Mouse (Mus musculus) frontal cortex, adult 2 months (tissue): Measurements from ENCODE around the gene Tmco3. TPM values are rescaled to one million over a fixed set of nuclear protein-coding genes. Genes with fewer than 3 reads are reported as not detected.
"Not testable (repeated sequence)": the region's sequence is repeated elsewhere in the genome, so short reads cannot be mapped to it uniquely, and the experiment has no call there.

Source experiments
- DNase-seq, 2 experiments: peaks; one replicate each; pipeline ENCODE4 v3.0.0; 2022; ENCODE audit warnings: low spot score in 1 of 2; ENCODE audit errors: extremely low spot score in 1 of 2
- polyA plus RNA-seq: library from polyadenylated mRNA; depleted of rRNA; stranded (reverse); fragments of >200 nt; gene quantifications from 2 replicates; pipeline ENCODE4 v1.2.3, GENCODE M21; 2012

Tmco3 gene
- polyA plus RNA-seq, 1 experiment: 47.6 TPM

GRCm38 (mm10) chr8:13305884-13306283 is 17.9 kb downstream of the Tmco3 start:
- no peak for DNase-seq

DNA sequence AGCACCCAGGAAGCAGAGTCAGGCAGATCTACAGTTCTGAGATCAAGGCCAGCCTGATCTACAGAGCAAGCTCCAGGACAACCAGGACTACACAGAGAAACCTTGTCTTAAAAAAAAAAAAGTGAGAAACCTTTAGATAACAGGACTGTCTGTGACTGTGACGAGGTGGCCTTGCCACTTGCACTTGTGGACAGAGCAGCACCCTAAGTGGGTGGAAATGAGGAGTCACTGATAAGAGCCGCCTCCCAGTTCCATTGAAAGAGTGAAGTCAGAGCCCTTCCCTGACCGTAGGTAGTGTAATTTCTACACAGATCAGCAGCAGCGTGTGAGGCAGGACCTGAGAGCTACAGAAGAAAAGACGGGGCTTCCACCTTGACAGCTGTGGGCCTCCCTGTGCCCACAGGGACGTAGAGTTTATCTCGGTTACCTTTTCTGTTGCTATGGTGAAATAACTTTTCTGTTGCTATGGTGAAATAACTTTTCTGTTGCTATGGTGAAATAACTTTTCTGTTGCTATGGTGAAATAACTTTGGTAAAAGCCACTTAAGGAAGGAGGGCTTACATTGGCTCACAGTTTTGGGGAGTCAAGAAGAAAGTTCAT is 18.4 kb downstream of the Tmco3 start:
- no peak for DNase-seq

- no peak for DNase-seq
These were observed 18.9 kb downstream of the Tmco3 start for GRCm38 (mm10) chr8:13306916-13307315.

DNA sequence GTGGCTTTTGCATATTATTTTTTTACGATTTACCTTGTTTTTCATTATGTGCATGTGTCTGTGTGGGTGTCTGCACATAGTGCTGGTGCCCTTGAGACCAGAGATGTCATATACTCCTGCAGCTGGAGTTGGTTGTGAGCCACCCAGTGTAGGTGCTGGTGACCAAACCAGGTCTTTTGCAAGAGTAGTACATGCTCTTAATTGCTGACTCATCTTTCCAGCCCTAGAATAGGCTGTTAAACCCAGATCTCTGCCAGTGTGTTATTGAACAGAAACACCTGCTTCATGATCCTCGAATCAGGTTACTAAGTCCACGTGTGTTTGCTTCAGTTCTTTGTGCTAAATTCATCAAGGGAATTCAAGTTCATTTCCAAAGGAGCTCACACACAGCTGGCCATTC is 26.9 kb downstream of the Tmco3 start:
- DNase-seq: no peak

- DNase-seq: no peak
These were observed 28.7 kb downstream of the Tmco3 start for GRCm38 (mm10) chr8:13316671-13317070.

DNA sequence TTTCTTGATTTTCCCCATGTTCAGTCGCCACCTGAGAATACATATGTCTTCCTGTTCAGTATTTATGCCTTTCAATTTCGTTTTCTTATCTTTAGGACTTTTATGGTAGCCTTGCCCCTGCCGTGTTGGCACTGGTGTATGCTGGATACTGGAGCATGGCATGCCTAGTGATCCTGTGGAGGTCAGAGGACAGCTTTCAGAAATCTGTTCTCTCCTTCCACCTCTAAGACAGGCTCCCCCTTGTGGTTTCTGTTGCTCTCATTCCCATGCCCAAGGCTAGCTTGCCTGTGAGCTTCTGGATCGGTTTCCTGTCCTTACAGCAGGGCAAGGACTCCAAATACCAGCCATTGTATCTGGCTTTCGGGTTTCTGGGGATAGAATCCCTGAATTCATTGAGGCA is 38.6 kb downstream of the Tmco3 start:
- DNase-seq: peak in 1 of 2 experiments; percentile 19

- DNase-seq: no peak
These were observed 46.7 kb downstream of the Tmco3 start for GRCm38 (mm10) chr8:13334671-13335070.

DNA sequence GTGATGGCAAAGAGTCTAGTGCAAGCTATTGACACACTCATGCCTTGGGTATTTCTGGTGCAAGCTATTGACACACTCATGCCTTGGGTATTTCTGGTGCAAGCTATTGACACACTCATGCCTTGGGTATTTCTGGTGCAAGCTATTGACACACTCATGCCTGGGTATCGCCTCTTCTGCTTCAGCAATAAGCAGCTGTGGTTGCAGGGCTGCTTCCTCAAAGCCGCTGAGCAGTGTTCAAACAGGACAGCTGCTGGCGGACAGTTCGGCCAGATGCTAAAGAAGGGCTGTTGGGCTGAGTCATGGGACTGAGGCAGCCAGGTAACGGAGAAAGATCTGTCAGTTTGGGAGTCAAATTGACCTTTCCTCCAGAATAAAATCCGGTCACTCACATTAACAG is 49.3 kb downstream of the Tmco3 start:
- not testable (repeated sequence) for DNase-seq

DNA sequence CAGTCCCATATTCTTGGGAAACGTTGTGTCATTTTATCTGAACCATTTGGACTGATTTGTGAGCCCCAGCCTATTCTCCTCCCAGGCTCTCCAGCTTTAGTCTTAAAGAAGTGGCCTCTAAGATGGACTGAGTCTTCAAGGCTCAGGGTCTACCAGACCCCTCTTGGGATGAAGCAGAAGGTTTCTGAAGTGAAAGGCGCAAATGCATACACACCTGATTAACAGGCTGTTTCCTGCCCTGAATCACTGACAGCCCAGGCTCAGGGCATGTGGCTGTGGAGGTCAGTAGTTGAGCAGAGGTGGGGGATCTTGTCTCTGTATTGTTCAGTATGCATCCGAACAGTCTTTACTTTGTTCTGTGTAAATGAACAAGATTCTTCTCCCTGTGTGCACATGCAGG is 49.7 kb downstream of the Tmco3 start:
- no peak for DNase-seq

DNA sequence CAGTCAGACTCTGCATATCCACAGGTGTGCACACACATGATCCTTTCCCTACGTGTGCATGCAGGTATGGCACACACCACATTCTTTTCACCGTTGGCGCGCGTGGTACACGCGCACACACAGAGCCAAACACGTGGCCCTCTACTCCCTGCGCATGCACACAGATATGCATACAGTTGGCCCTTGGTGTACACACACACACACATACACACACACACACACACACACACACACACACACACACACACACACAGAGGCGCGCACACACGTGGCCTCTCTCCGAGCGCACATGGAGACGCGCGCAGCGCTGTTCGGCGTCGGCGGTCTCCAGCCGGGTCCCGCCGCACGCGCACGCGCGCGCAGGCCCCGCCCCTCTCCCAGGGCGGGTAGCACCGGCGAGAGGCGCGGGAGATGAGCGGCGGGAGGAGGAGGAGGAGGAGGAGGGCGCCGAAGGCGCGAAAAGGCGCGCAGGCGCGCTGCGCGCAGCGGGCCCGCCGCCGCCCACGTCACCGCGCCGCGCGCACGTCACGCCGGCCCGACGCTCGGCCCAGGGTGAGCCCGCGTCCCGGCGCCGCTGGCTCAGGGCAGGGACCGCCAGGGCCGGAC is 50.4 kb downstream of the Tmco3 start, which contains the start of gene Tfdp1:
TSS of gene Tfdp1 (plus strand) at position 497 of the 606 bp plus-strand sequence.
- DNase-seq: peak; percentile 44 to 76

- no peak for DNase-seq
These were observed 51.1 kb downstream of the Tmco3 start for GRCm38 (mm10) chr8:13338901-13339645.

GRCm38 (mm10) chr8:13339646-13339990 is 51.6 kb downstream of the Tmco3 start:
- DNase-seq: no peak

GRCm38 (mm10) chr8:13340650-13341049 is 52.7 kb downstream of the Tmco3 start:
- DNase-seq: no peak

- DNase-seq: no peak
These were observed 54.4 kb downstream of the Tmco3 start for GRCm38 (mm10) chr8:13342340-13342739.

DNA sequence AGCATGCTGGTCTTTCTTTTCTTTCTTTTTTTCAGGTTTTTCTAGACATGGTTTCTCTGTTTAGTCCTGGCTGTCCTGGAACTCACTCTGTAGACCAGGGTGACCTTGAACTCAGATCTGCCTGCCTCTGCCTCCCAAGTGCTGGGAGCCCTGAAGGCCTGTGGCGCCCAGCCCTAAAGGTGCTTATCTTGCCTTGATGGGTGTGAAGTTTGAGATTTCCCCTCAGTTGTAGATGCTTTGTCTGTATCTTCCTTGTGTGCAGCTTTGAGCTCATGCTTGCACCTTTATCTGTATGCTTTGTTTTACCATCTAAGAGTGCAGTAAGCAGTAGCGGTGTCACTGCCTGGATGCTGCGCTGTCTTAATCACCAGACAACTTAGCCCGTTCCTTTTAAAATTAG is 55.1 kb downstream of the Tmco3 start:
- no peak for DNase-seq

GRCm38 (mm10) chr8:13350052-13350451 is 62.1 kb downstream of the Tmco3 start:
- no peak for DNase-seq

DNA sequence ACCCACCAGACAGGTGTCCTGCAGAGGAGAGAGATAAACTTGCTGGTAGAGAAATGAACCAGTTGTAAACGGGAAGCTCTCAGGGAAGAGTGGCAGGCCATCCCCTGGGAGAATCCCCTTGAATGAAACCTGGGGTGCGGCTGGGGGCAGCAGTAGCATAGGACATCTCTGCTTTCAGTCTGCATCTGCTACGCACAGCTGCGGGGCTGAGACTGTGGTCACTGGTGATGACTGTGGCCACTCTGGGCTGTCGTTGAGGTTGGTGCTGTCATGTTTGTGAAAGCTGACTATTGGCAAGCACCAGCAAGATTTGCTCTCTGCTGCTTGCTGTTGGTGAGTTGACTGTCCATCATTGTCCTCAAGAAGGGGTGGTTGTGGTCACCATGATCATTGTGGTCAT is 63.6 kb downstream of the Tmco3 start:
- DNase-seq: no peak

- no peak for DNase-seq
These were observed 64.6 kb downstream of the Tmco3 start for GRCm38 (mm10) chr8:13352601-13353000.

- no peak for DNase-seq
These were observed 65.3 kb downstream of the Tmco3 start for GRCm38 (mm10) chr8:13353155-13353833.

- no peak for DNase-seq
These were observed 65.9 kb downstream of the Tmco3 start for GRCm38 (mm10) chr8:13353883-13354282.

GRCm38 (mm10) chr8:13356221-13356620 is 68.2 kb downstream of the Tmco3 start:
- no peak for DNase-seq
